Mouse (Mus musculus) lung, embryonic 14.5 days (tissue): ENCODE measurements around the gene Gm20662. TPM values are rescaled to one million over a fixed set of nuclear protein-coding genes. Genes with fewer than 3 reads are reported as not detected.

Experiments
- ATAC-seq: fragments of 200-750 bp; cut with Nextera tagmentation; 2 replicates; pipeline ENCODE4 v1.8.0; 2017; ENCODE audit warnings: mild to moderate bottlenecking, moderate TSS enrichment, moderate library complexity; ENCODE audit not compliant: insufficient read depth
- DNase-seq: peaks from one replicate; pipeline ENCODE4 v3.0.0-alpha.2; 2015
- H3K27ac ChIP-seq: fragments of 300-500 bp; sonication (generic); 2 replicates; pipeline ENCODE4 v1.5.1; 2014; ENCODE audit warnings: low read depth, mild to moderate bottlenecking, moderate library complexity
- H3K27me3 ChIP-seq: fragments of 300-500 bp; sonication (generic); 2 replicates; pipeline ENCODE4 v1.6.1; 2014; ENCODE audit warnings: low read length, control low read depth; ENCODE audit not compliant: insufficient read depth
- H3K36me3 ChIP-seq: fragments of 300-500 bp; sonication (generic); 2 replicates; pipeline ENCODE4 v1.6.1; 2014; ENCODE audit warnings: control low read depth; ENCODE audit not compliant: insufficient read depth
- H3K4me1 ChIP-seq: fragments of 300-500 bp; sonication (generic); 2 replicates; pipeline ENCODE4 v1.6.1; 2014; ENCODE audit warnings: antibody characterized with exemption, control low read depth; ENCODE audit not compliant: insufficient read depth
- H3K4me2 ChIP-seq: fragments of 300-500 bp; sonication (generic); 2 replicates; pipeline ENCODE4 v1.6.1; 2014; ENCODE audit warnings: mild to moderate bottlenecking
- H3K4me3 ChIP-seq: fragments of 300-500 bp; sonication (generic); 2 replicates; pipeline ENCODE4 v1.5.1; 2014; ENCODE audit warnings: low read depth, low read length
- H3K9ac ChIP-seq: fragments of 300-500 bp; sonication (generic); 2 replicates; pipeline ENCODE4 v1.6.1; 2014
- H3K9me3 ChIP-seq: fragments of 300-500 bp; sonication (generic); 2 replicates; pipeline ENCODE4 v1.6.1; 2016; ENCODE audit warnings: low read depth, low read length, control low read depth
- CTCF ChIP-seq: IDR thresholded peaks from 2 replicates; pipeline ENCODE4 v1.5.1; 2016; ENCODE audit warnings: antibody characterized with exemption, low read depth
- WGBS: fragments of 180-500 bp; shearing (Covaris S2); extraction: QIAGEN DNeasy Blood & Tissue Kit; methylation state at CpG from one replicate; pipeline ENCODE4 v1.1.7; 2014; 5-methylcytosine and 5-hydroxymethylcytosine counted together
- polyA plus RNA-seq: library from polyadenylated mRNA; unstranded; fragments of >200 nt; fragmentation: Nextera tagmentation; extraction: Ambion mirVana; gene quantifications from 2 replicates; pipeline ENCODE4 v1.2.1, GENCODE M21; 2014

The Gm20662 gene
- polyA plus RNA-seq, 1 experiment from 2014 or later = 0.37 TPM

- Histone ChIP-seq H3K4me1 (no peaks in the 10 kb centered on the region), H3K9me3 (no peaks in the 10 kb centered on the region), H3K27me3 (no peaks in the 10 kb centered on the region), H3K36me3 (peaks cover 81% of the 10 kb centered on the region), H3K27ac (no peak overlapping the region), H3K4me2 (no peak overlapping the region), H3K9ac (no peak overlapping the region), H3K4me3 (no peak overlapping the region)
- 74% methylated on average over 10 of the region's 10 CpGs for WGBS
- no peak for TF ChIP-seq CTCF
- ATAC-seq (no peak), DNase-seq (no peak)
Observed at GRCm38 (mm10) chr9:107966676-107967075, 29.5 kb upstream of the Gm20662 start.

- WGBS = 80% methylated on average over 6 of the region's 6 CpGs
- H3K36me3 ChIP-seq = peaks cover 75% of the 10 kb centered on the region
Observed at GRCm38 (mm10) chr9:107967437-107967836, 28.7 kb upstream of the Gm20662 start.

DNA sequence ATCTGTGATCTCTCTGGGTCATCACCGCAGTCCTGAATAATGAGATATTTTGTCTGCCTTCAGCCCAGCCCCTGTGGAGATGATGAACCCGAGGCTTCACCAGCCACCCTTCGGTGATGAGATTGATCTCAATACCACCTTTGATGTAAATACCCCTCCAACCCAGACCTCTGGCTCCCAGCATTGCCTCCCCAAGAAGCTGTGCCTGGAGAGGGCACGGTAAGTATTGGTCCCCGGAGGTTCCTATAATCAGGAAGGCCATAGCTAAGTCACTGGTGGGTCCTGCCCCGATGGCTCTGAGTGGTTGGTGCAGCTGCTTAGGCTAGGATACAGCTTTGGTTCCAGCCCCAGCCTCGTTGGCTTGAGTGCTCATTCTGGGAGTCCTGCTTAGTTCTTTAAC is 27.6 kb upstream of the Gm20662 start:
- H3K27me3 ChIP-seq = no peaks in the 10 kb centered on the region
- no peak overlapping the region for H3K27ac ChIP-seq
- H3K4me3 ChIP-seq = no peak overlapping the region
- 91% methylated on average over 7 of the region's 7 CpGs for WGBS
- ATAC-seq = no peak
- no peak for TF ChIP-seq CTCF
- no peak for DNase-seq
- no peaks in the 10 kb centered on the region for H3K9me3 ChIP-seq
- no peaks in the 10 kb centered on the region for H3K4me1 ChIP-seq
- no peak overlapping the region for H3K4me2 ChIP-seq
- no peak overlapping the region for H3K9ac ChIP-seq
- H3K36me3 ChIP-seq = peaks cover 64% of the 10 kb centered on the region

More at GRCm38 (mm10) chr9:107967437-107967836, 28.7 kb upstream of the Gm20662 start:
- Histone ChIP-seq H3K9ac (no peak overlapping the region), H3K9me3 (no peaks in the 10 kb centered on the region), H3K27me3 (no peaks in the 10 kb centered on the region), H3K27ac (no peak overlapping the region), H3K4me1 (no peaks in the 10 kb centered on the region), H3K4me3 (no peak overlapping the region), H3K4me2 (no peak overlapping the region)
- no peak for TF ChIP-seq CTCF
- DNase-seq (no peak), ATAC-seq (no peak)

DNA sequence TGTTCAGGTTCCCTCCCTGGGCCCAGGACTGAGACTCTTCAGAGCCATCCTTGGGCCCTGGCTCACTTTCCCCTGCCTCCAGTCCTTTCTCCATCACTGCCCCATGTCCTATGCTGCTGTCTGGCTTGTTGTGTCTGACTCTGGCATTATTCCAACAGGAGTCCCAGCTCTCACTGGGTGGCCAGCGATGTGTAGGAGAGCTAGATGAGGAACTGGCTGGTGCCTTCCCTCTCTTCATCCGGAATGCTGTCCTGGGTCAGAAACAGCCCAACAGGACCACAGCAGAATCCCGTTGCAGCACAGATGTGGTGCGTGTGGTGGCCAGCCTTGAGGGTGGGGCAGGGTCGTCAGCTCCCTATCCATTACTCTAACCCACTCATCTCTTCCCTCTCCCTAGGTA is 25.8 kb upstream of the Gm20662 start:
- ATAC-seq (no peak), DNase-seq (peak; percentile 44)
- 63% methylated on average over 5 of the region's 5 CpGs for WGBS
- no peak for TF ChIP-seq CTCF
- Histone ChIP-seq H3K36me3 (peaks cover 53% of the 10 kb centered on the region), H3K9ac (no peak overlapping the region), H3K27ac (no peak overlapping the region), H3K27me3 (no peaks in the 10 kb centered on the region), H3K4me2 (no peak overlapping the region), H3K9me3 (no peaks in the 10 kb centered on the region), H3K4me1 (no peaks in the 10 kb centered on the region; the same call in 1 of the 2 replicates), H3K4me3 (no peak overlapping the region)

DNA sequence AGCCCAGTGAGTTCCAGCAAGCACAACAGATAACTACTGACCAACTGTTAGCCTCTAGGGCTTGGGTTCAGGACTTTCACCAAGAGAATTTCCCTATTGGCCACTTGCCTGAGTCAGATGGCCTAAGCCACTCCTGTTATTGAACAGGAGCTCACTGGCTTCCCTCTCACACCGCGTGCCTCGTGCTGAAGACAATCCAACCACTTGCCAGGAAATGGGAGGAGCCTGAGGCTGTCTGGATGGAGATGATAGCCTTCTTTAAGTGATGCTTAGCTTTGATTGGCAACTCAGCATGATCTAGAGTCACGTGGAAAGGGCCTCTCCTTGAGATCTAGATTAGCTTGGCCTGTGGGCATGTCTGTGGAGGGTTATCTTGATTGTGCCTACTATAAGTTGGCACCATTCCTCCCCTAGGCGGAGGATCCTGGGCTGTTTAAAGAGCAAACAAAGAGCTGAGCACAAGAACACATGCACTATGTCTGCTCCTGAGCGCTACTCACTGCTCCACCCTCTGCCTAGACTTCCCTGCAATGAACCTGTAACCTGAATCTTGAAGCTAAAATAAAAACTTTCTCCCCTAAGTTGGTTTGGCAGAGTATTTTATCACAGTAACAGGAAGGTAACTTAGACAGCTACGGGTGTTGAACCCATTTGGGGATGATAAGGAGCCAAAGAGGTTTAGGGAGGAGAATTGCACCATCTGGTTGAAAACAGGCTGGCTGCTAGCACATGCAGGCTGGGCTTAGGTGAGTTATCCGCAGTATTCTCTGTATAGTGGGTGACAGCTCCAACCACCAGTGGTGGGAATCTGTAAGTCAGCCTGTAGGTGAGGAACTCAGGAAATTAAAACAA is 24.2 kb upstream of the Gm20662 start:
- TF ChIP-seq CTCF = no peak
- H3K9me3 ChIP-seq = no peaks in the 10 kb centered on the region
- 62% methylated on average over 8 of the region's 8 CpGs for WGBS
- H3K4me2 ChIP-seq = no peak overlapping the region
- H3K4me3 ChIP-seq = no peak overlapping the region
- no peak overlapping the region for H3K9ac ChIP-seq
- H3K27ac ChIP-seq = no peak overlapping the region
- peaks cover 39% of the 10 kb centered on the region for H3K36me3 ChIP-seq
- H3K27me3 ChIP-seq = no peaks in the 10 kb centered on the region
- no peaks in the 10 kb centered on the region; the same call in 1 of the 2 replicates for H3K4me1 ChIP-seq
- ATAC-seq (0 out of 2 replicates have a peak, but pooled peaks have one; percentile 24), DNase-seq (peak; percentile 52)

- no peak for TF ChIP-seq CTCF
- ATAC-seq (no peak), DNase-seq (no peak)
- H3K4me3 ChIP-seq = no peak overlapping the region
- 67% methylated on average over 10 of the region's 10 CpGs for WGBS
- H3K4me2 ChIP-seq = peak overlapping the region; percentile 4; the same call in 1 of the 2 replicates
- H3K9me3 ChIP-seq = no peaks in the 10 kb centered on the region
- peak overlapping the region; percentile 38 for H3K27ac ChIP-seq
- H3K27me3 ChIP-seq = no peaks in the 10 kb centered on the region
- H3K4me1 ChIP-seq = no peaks in the 10 kb centered on the region; the same call in 1 of the 2 replicates
- no peak overlapping the region for H3K9ac ChIP-seq
- peaks cover 21% of the 10 kb centered on the region for H3K36me3 ChIP-seq
Observed at GRCm38 (mm10) chr9:107974491-107975171, 21.5 kb upstream of the Gm20662 start.
